Mouse (Mus musculus): ENCODE measurements at regions not wholly inside any gene's neighbourhood (a gene's known extent, or its start where the extent isn't known, plus 50 kb on each side); places are given as distances from the start of the nearest gene placed in this dataset.

GRCm38 (mm10) chr9:46702053-46702900 lies 296.3 kb upstream of the Gm4791 start:
- no peak for TF ChIP-seq POLR2A (IDR thresholded peaks at IDR 0.05; ENCODE audit: borderline replicate concordance, low read depth, low read length)
- no peak for TF ChIP-seq CTCF (IDR thresholded peaks at IDR 0.05; ENCODE audit: low read depth, low read length)

Data from bone marrow macrophage, adult 2 months (primary cell).